ENCODE assay signal across 9 mouse cellular contexts in the genomic region with DNA sequence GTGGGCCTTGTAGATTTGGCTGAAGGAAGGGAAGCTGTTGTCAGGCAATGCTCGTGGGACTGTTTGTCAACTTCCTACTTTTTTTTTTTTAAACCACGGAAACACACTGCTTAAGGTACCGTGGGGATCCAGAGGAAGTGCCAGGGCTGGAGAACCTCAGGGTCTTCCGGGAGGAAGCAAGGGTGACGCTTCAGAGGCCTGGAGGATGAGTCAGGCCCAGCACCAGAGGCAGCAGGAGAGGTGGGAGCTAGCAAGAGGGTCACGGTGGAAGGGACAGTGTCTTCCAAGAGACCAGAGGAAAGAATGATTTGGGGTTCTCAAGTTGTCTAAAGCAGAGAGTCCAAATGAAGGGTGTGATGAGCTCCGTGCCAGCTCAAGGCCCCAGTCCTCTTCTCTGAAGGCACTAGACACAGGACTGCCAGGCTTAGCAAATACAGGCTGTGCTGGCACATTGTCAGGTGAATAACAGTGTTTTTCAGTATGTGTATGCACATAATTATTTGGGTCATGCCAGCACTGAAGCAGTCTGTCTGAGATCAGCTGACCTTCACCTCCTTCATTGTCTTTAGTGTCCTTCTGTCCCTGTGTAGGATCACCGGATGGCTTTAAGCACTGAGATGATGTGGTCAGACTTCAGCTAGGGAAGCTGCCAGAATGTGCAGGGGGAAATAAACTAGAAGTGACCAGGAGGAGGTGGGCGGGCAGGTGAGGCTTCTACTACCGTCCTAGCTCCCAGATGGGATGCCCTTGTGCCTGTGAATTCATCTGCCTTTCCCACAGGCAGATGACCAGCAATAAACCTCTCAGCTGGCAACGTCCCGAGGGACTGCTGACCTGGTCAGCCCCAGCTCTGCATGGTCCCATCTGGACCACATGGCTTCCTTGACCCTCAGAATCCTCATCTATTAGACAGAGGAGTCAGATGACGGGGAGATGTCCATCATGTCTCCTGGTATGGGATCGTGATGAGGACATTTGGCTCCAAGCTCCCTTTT. TPM values are rescaled to one million over a fixed set of nuclear protein-coding genes. Genes with fewer than 3 reads are reported as not detected.
DNase-seq lines count a peak whose midpoint lies in the region; ATAC-seq and TF ChIP-seq lines count a peak whose summit lies in the region.
"Had no signal": no experiment of that assay in that cellular context is flagged by ENCODE, and none has a peak within 500 bp of the region (broad histone marks: within the 10 kb centered on the region; RNA-seq: fewer than 3 reads in every experiment).

No protein-coding gene starts in this region.

- no peaks in the 10 kb centered on the region for H3K9me3 ChIP-seq in kidney, embryonic 14.5 days (ENCODE audit: control insufficient read depth, low read length)
- no peaks in the 10 kb centered on the region for H3K9me3 ChIP-seq in hindbrain, embryonic 10.5 days
- no peaks in the 10 kb centered on the region for H3K9me3 ChIP-seq in midbrain, embryonic 12.5 days
- H3K9me3 ChIP-seq: embryonic facial prominence, embryonic 15.5 days had no signal

- H3K4me3 ChIP-seq in kidney, embryonic 14.5 days (ENCODE audit: low read length): no peak overlapping the region
- no peak overlapping the region for H3K4me3 ChIP-seq in bone marrow, adult 2 months (replicated peaks; ENCODE audit: control insufficient read depth, low read depth, low read length)
- no peak overlapping the region for H3K4me3 ChIP-seq in hindbrain, embryonic 10.5 days
- no peak overlapping the region for H3K4me3 ChIP-seq in midbrain, embryonic 12.5 days
- H3K4me3 ChIP-seq: embryonic facial prominence, embryonic 15.5 days had no signal

- no peak overlapping the region for H3K27ac ChIP-seq in kidney, embryonic 14.5 days (ENCODE audit: low read depth, low read length)
- peak overlapping the region; percentile 65 for H3K27ac ChIP-seq in bone marrow, adult 2 months (ENCODE audit: control insufficient read depth, insufficient read depth, low read depth, low read length, poor library complexity)
- peak overlapping the region; percentile 84; the same call in 1 of the 2 replicates for H3K27ac ChIP-seq in hindbrain, embryonic 10.5 days
- H3K27ac ChIP-seq in midbrain, embryonic 12.5 days (replicated peaks): peak overlapping the region; percentile 84

- no peak for TF ChIP-seq CTCF in bone marrow, adult 2 months (IDR thresholded peaks at IDR 0.05; ENCODE audit: control insufficient read depth, insufficient read depth, low read length)

- H3K9ac ChIP-seq in kidney, embryonic 14.5 days (ENCODE audit: low read depth, low read length): no peak overlapping the region
- H3K9ac ChIP-seq in midbrain, embryonic 12.5 days (replicated peaks): no peak overlapping the region
- H3K9ac ChIP-seq: embryonic facial prominence, embryonic 15.5 days had no signal

- no peaks in the 10 kb centered on the region for H3K27me3 ChIP-seq in kidney, embryonic 14.5 days (ENCODE audit: control insufficient read depth, insufficient read depth, low read length)
- no peaks in the 10 kb centered on the region for H3K27me3 ChIP-seq in hindbrain, embryonic 10.5 days (ENCODE audit: insufficient read depth, poor library complexity, severe bottlenecking)
- H3K27me3 ChIP-seq in midbrain, embryonic 12.5 days: peaks cover 5% of the 10 kb centered on the region; the same call in 1 of the 2 replicates
- H3K27me3 ChIP-seq: embryonic facial prominence, embryonic 15.5 days had no signal

- no peak overlapping the region for H3K4me2 ChIP-seq in kidney, embryonic 14.5 days (replicated peaks; ENCODE audit: low read depth, low read length)
- H3K4me2 ChIP-seq in midbrain, embryonic 12.5 days (replicated peaks): peak overlapping the region; percentile 27; the same call in 1 of the 2 replicates

- peak; percentile 38 for DNase-seq in kidney, adult 11 months
- DNase-seq in hindbrain, embryonic 10.5 days (ENCODE audit: low spot score): peak; percentile 30
- DNase-seq in spleen, adult 12 weeks (ENCODE audit: low spot score): no peak
- DNase-seq in urinary bladder, postnatal 25 days (ENCODE audit: low spot score): no peak

- peaks cover 5% of the 10 kb centered on the region; the same call in 1 of the 2 replicates for H3K4me1 ChIP-seq in kidney, embryonic 14.5 days (ENCODE audit: control insufficient read depth, insufficient read depth, low read length)
- H3K4me1 ChIP-seq in bone marrow, adult 2 months (ENCODE audit: control insufficient read depth, insufficient read depth, low read length): peaks cover 6% of the 10 kb centered on the region
- H3K4me1 ChIP-seq in hindbrain, embryonic 10.5 days (replicated peaks): peaks cover 39% of the 10 kb centered on the region
- peaks cover 31% of the 10 kb centered on the region for H3K4me1 ChIP-seq in midbrain, embryonic 12.5 days

- no peak for ATAC-seq in kidney, embryonic 14.5 days (ENCODE audit: low FRiP score, low TSS enrichment)
- peak; percentile 27; the same call in 1 of the 2 replicates for ATAC-seq in midbrain, embryonic 12.5 days (ENCODE audit: low FRiP score, low read depth)
- no peak for ATAC-seq in frontal cortex, adult (ENCODE audit: low TSS enrichment)

- H3K36me3 ChIP-seq in kidney, embryonic 14.5 days (ENCODE audit: control insufficient read depth, insufficient read depth, low read length): no peaks in the 10 kb centered on the region
- H3K36me3 ChIP-seq in hindbrain, embryonic 10.5 days: no peaks in the 10 kb centered on the region
- no peaks in the 10 kb centered on the region for H3K36me3 ChIP-seq in midbrain, embryonic 12.5 days
- H3K36me3 ChIP-seq: embryonic facial prominence, embryonic 15.5 days had no signal

- TF ChIP-seq POLR2A in bone marrow, adult 2 months (IDR thresholded peaks at IDR 0.05; ENCODE audit: borderline replicate concordance, control insufficient read depth, low read depth, low read length): no peak

- WGBS in kidney, embryonic 14.5 days: 64% methylated on average over 14 of the region's 14 CpGs
- 51% methylated on average over 14 of the region's 14 CpGs for WGBS in bone marrow, adult 2 months
- 70% methylated on average over 14 of the region's 14 CpGs for WGBS in hindbrain, embryonic 10.5 days
- WGBS in midbrain, embryonic 12.5 days: 70% methylated on average over 14 of the region's 14 CpGs

RNA-seq across cellular contexts. Expression of gene Ywhah, which starts 8.5 kb away (rescaled TPM):
- 286 and 318 TPM in 2 replicates for polyA plus RNA-seq in kidney, embryonic 14.5 days (2014; fragmentation: Nextera tagmentation; extraction: Ambion mirVana)
- 200 and 252 TPM in 2 replicates for polyA plus RNA-seq in bone marrow, adult 2 months (2011; ENCODE audit: insufficient read depth, insufficient read length, low replicate concordance, missing spikeins)
- polyA plus RNA-seq in hindbrain, embryonic 10.5 days (2016; fragmentation: Nextera tagmentation; extraction: Ambion mirVana): 430 and 455 TPM in 2 replicates
- polyA plus RNA-seq in midbrain, embryonic 12.5 days (2016; fragmentation: Nextera tagmentation; extraction: Ambion mirVana): 435 and 440 TPM in 2 replicates

Comparison
In these comparisons a context has a peak if more than half of its experiments do, and no peak if none do; other contexts are left out.
1. DNase-seq: peak in kidney, adult 11 months (single experiment) and hindbrain, embryonic 10.5 days (single experiment); none in spleen, adult 12 weeks (single experiment) and urinary bladder, postnatal 25 days (single experiment).